Mouse (Mus musculus) spleen, adult 2 months (tissue): ENCODE data around the gene Alkbh1. TPM values are rescaled to one million over a fixed set of nuclear protein-coding genes. Genes with fewer than 3 reads are reported as not detected.

Experiments used
- DNase-seq, 2 experiments: peaks; one replicate each; pipeline versions ENCODE4 v3.0.0 to v3.0.0-alpha.2; 2012 to 2021; ENCODE audit warnings: low spot score in 2 of 2, low read depth in 1 of 2
- H3K27ac ChIP-seq: fragments of 200-500 bp; 2 replicates; pipeline ENCODE4 v1.5.1; 2012; ENCODE audit warnings: low read length, inconsistent platforms; ENCODE audit not compliant: insufficient read depth
- H3K27me3 ChIP-seq: fragments of 200-500 bp; 2 replicates; pipeline ENCODE4 v1.6.1; 2012; ENCODE audit warnings: mild to moderate bottlenecking, moderate library complexity, low read length, inconsistent platforms; ENCODE audit not compliant: control insufficient read depth, insufficient read depth
- H3K36me3 ChIP-seq: fragments of 200-500 bp; 2 replicates; pipeline ENCODE4 v1.6.1; 2012; ENCODE audit warnings: mild to moderate bottlenecking, low read length, inconsistent platforms; ENCODE audit not compliant: control insufficient read depth, insufficient read depth
- H3K4me1 ChIP-seq: fragments of 200-500 bp; 2 replicates; pipeline ENCODE4 v1.6.1; 2011; ENCODE audit warnings: inconsistent platforms; ENCODE audit not compliant: control insufficient read depth, insufficient read depth, insufficient read length
- H3K4me3 ChIP-seq: fragments of 200-500 bp; 2 replicates; pipeline ENCODE4 v1.5.1; 2011; ENCODE audit warnings: mild to moderate bottlenecking, inconsistent platforms; ENCODE audit not compliant: insufficient read depth, insufficient read length; ENCODE audit errors: extremely low read depth
- CTCF ChIP-seq: fragments of 200-500 bp; IDR thresholded peaks from 2 replicates; pipeline ENCODE4 v1.5.1; 2011; ENCODE audit warnings: mild to moderate bottlenecking, inconsistent platforms; ENCODE audit not compliant: insufficient read depth, insufficient read length, insufficient replicate concordance; ENCODE audit errors: extremely low read depth
- POLR2A ChIP-seq: fragments of 200-500 bp; IDR thresholded peaks from 2 replicates; pipeline ENCODE4 v1.6.1; 2011; ENCODE audit warnings: low read depth, low read length, inconsistent platforms
- WGBS: fragments of 180-500 bp; shearing (Covaris S2); methylation state at CpG from one replicate; pipeline ENCODE4 v1.1.7; 2018; 5-methylcytosine and 5-hydroxymethylcytosine counted together
- polyA plus RNA-seq: library from polyadenylated mRNA; depleted of rRNA; stranded (reverse); fragments of >200 nt; gene quantifications from 2 replicates; pipeline ENCODE4 v1.2.3, GENCODE M21; 2012

Alkbh1 gene
- polyA plus RNA-seq, 1 experiment = 17.5 TPM

GRCm38 (mm10) chr12:87419974-87420485, 23.8 kb downstream of the Alkbh1 start:
- Histone ChIP-seq H3K27ac (no peak overlapping the region), H3K27me3 (no peaks in the 10 kb centered on the region), H3K4me3 (no peak overlapping the region), H3K4me1 (peaks cover 9% of the 10 kb centered on the region; the same call in 1 of the 2 replicates), H3K36me3 (no peaks in the 10 kb centered on the region)
- no peak for DNase-seq
- WGBS = 76% methylated on average over 12 of the region's 12 CpGs
- TF ChIP-seq POLR2A = no peak

GRCm38 (mm10) chr12:87418921-87419320, 24.9 kb downstream of the Alkbh1 start:
- Histone ChIP-seq H3K4me3 (no peak overlapping the region), H3K4me1 (peaks cover 9% of the 10 kb centered on the region; the same call in 1 of the 2 replicates), H3K36me3 (no peaks in the 10 kb centered on the region), H3K27ac (no peak overlapping the region), H3K27me3 (no peaks in the 10 kb centered on the region)
- DNase-seq = no peak
- WGBS = 82% methylated on average over 5 of the region's 5 CpGs
- TF ChIP-seq POLR2A = no peak
- no peak for TF ChIP-seq CTCF

GRCm38 (mm10) chr12:87416690-87417089, 27.1 kb downstream of the Alkbh1 start:
- WGBS = 34% methylated on average over 7 of the region's 7 CpGs
- Histone ChIP-seq H3K4me1 (peaks cover 9% of the 10 kb centered on the region; the same call in 1 of the 2 replicates), H3K36me3 (no peaks in the 10 kb centered on the region), H3K27me3 (no peaks in the 10 kb centered on the region), H3K4me3 (no peak overlapping the region), H3K27ac (no peak overlapping the region)
- DNase-seq = peak; percentile 35 to 40
- TF ChIP-seq POLR2A (no peak), CTCF (peak; percentile 72; the same call in 1 of the 2 replicates)

- TF ChIP-seq POLR2A (no peak), CTCF (no peak)
- H3K27ac ChIP-seq = no peak overlapping the region
- 44% methylated on average over 4 of the region's 4 CpGs for WGBS
Observed at GRCm38 (mm10) chr12:87415358-87415757, 28.5 kb downstream of the Alkbh1 start.

GRCm38 (mm10) chr12:87413179-87413790, 30.5 kb downstream of the Alkbh1 start:
- peak in 1 of 2 experiments; percentile 69 for DNase-seq
- no peak overlapping the region for H3K27ac ChIP-seq
- TF ChIP-seq POLR2A (no peak), CTCF (peak; percentile 71; the same call in 1 of the 2 replicates)
- 19% methylated on average over 4 of the region's 4 CpGs for WGBS
- no peaks in the 10 kb centered on the region for H3K27me3 ChIP-seq
- H3K4me3 ChIP-seq = no peak overlapping the region
- H3K4me1 ChIP-seq = peaks cover 9% of the 10 kb centered on the region; the same call in 1 of the 2 replicates
- no peaks in the 10 kb centered on the region for H3K36me3 ChIP-seq

More at GRCm38 (mm10) chr12:87415358-87415757, 28.5 kb downstream of the Alkbh1 start:
- H3K36me3 ChIP-seq = no peaks in the 10 kb centered on the region
- peaks cover 9% of the 10 kb centered on the region; the same call in 1 of the 2 replicates for H3K4me1 ChIP-seq
- DNase-seq = no peak
- H3K27me3 ChIP-seq = no peaks in the 10 kb centered on the region
- H3K4me3 ChIP-seq = no peak overlapping the region

- no peaks in the 10 kb centered on the region for H3K36me3 ChIP-seq
- H3K27ac ChIP-seq = no peak overlapping the region
- WGBS = 19% methylated on average over 7 of the region's 7 CpGs
- TF ChIP-seq CTCF (no peak), POLR2A (no peak)
- no peaks in the 10 kb centered on the region for H3K27me3 ChIP-seq
- no peak overlapping the region for H3K4me3 ChIP-seq
- no peak for DNase-seq
- peaks cover 6% of the 10 kb centered on the region; the same call in 1 of the 2 replicates for H3K4me1 ChIP-seq
Observed at GRCm38 (mm10) chr12:87410999-87411398, 32.8 kb downstream of the Alkbh1 start.

- no peaks in the 10 kb centered on the region for H3K4me1 ChIP-seq
- TF ChIP-seq POLR2A (no peak), CTCF (no peak)
- H3K36me3 ChIP-seq = no peaks in the 10 kb centered on the region
- DNase-seq = no peak
- H3K27ac ChIP-seq = no peak overlapping the region
- H3K4me3 ChIP-seq = no peak overlapping the region
- WGBS = 90% methylated on average over 4 of the region's 4 CpGs
- no peaks in the 10 kb centered on the region for H3K27me3 ChIP-seq
Observed at GRCm38 (mm10) chr12:87409123-87409522, 34.7 kb downstream of the Alkbh1 start.
